Mouse (Mus musculus): ENCODE measurements around the gene Dcaf6.

DNA sequence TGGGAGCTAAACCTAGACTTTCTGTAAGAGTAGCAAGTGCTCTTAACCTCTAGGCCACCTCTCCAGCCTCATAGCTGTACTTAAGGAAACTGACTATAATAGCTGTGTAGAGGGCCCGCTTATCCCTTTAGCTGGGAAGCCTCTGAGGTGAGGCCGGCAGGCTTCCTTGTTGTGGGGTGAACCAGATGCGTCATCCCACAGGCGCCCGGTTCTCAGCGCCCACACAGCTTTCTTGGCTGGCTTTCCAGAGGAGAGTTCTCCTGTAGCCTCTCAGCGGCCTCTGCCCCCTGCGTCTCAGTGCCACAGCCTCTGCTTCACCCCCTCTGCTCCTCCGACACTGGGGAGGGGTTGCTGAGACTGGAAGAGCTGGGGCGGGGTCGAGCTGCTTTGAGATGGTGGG is 143.9 kb downstream of the Dcaf6 start:
- TF ChIP-seq CTCF (IDR thresholded peaks at IDR 0.05; ENCODE audit: low read depth) (no peak), EP300 (IDR thresholded peaks at IDR 0.05; ENCODE audit: low read depth) (no peak)

Data from liver, postnatal 0 days (tissue).